Mouse (Mus musculus): ENCODE results near the gene Orai2.

Gene Orai2

GRCm38 (mm10) chr5:136173606-136174463, 3.3 kb upstream of the Orai2 start:
- WGBS = 8% methylated on average over 9 of the region's 9 CpGs

GRCm38 (mm10) chr5:136172939-136173338, 2.4 kb upstream of the Orai2 start:
- 79% methylated on average over 9 of the region's 9 CpGs for WGBS

GRCm38 (mm10) chr5:136171363-136172341, 1.1 kb upstream of the Orai2 start:
- WGBS = 19% methylated on average over 17 of the region's 17 CpGs

- 14% methylated on average over 13 of the region's 15 CpGs for WGBS
Measured at GRCm38 (mm10) chr5:136169626-136170511, 644 bp downstream of the Orai2 start.

- WGBS = 96% methylated on average over 3 of the region's 3 CpGs
Measured at GRCm38 (mm10) chr5:136168071-136168470, 2.4 kb downstream of the Orai2 start.

GRCm38 (mm10) chr5:136167296-136167695, 3.2 kb downstream of the Orai2 start:
- 99% methylated on average over 4 of the region's 4 CpGs for WGBS

DNA sequence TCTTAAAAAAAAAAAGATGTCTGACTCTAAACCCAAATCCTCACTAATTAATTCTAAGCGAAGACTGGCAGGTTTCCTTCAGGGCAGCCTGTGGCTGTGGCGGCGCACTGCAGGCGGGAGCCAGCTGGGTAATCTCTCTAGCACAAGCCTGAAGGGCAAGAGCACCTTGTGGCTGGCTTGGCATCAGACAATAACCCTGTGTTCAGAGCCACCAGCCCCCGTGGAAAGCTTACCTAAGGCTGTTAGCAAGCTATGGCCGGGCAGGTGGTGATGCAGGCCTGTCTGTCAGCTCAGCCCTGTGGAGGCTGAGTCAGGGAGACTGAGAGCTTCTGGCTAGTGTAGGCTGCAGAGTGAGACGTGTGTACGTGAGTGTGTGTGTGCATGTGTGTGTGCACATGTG, 5.3 kb downstream of the Orai2 start:
- 76% methylated on average over 8 of the region's 8 CpGs for WGBS

DNA sequence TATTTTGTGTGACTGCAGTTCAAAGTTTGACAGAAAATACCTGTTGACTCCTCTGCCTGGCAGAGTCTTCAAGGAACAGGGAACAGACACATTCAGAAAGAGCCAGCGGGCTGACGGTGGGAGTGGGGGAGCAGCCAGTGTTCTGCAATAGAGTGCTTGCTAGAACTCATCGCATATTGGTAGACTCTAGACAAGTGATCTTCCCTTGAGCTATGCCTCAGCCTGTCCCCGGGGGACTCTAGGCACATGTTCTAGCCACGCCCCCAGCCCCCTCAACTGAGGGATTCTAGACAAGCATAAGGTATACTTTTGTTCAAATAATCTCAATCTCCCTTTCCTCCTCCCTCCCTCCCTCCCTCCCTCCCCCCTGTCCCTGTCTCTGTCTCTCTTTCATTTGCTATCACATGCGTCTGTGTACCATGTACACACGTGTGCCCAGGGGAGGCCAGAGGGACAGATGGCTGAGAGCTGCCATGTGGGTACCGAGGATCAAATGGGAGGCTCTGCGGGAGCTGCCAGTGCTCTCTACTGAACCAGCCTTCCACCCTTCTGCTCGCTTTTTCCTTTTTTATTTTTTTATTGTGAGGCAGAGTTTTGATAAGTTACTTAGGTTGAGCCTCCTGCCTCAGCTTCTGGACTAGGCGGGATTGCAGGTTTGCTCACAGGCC, 6.6 kb downstream of the Orai2 start:
- 75% methylated on average over 11 of the region's 11 CpGs for WGBS

DNA sequence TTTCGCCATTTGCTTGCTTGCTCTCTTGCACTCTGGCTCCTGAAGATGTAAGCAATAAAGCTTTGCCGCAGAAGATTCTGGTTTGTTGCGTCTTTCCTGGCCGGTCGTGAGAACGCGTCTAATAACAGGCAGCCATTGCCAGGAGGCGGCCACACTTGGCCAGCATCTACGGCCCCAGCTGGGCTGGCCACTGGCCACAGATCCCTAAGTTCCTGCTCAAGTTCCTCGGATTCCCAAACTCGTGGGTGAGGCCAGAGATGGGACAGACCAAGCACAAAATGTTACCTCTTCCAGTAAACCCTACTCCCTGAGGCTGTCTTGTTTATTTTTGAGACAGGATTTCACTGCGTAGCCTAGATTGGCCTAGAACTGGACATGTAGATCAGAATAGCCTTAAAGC, 10.4 kb downstream of the Orai2 start:
- WGBS = 81% methylated on average over 11 of the region's 12 CpGs

DNA sequence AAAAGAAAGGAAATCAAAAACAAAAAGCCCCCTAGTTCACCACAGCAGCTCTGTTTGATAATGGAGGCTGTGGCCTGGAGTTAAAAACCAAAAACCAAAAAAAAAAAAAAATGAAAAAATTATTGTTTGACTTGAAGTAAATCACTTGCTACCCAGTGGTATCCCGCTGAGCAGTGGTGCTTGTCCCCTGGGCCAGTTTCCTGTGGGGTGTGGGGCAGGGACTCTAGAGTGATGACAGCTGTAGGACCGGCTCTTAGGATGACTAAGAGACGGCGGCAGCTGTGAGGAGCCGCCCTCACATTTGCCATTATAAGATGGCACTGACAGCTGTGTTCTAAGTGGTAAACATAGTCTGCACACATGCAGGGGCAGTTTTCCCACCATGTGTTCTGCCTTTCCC, 15.1 kb downstream of the Orai2 start:
- WGBS = 66% methylated on average over 5 of the region's 5 CpGs

DNA sequence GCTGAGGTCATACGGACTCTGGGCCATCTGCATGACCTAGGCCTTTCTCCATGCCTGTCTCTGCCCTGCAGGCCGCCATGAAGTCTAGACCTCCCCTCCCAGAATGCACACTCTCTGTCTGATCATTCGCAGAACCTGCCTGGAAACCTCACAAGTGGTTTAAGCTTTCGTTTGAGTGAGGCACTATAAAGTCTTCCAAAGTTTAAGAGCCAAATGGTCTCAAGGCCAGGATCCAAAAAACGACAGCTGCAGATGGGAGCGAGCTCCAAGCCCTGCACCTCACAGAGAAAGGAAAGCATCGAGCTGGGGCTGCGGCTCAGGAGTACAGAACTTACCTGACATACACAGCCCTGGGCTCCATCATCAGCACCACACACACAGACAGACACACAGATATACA, 18.1 kb downstream of the Orai2 start:
- 65% methylated on average over 8 of the region's 8 CpGs for WGBS

DNA sequence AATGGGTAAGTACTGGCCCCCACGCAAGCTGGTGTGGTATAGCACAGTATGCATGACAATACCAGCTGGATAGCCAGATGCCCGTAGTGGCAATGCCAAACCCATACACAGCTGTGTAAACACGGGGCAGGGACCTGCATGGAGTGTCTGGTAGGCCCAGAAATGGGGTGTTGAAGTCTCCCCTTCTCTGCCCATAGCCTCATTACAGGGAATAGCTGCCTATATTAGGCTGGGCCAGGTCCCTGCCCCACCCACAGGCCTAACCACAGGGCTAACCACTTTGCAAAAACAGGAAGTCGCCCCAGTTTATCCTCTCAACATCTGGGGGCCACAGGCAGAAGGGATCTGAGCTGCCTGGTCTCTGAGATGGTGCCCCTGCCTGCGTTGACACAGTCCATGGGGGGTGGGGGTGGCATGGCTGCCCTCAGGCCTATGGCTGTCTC, 21.4 kb downstream of the Orai2 start:
- WGBS = 74% methylated on average over 5 of the region's 5 CpGs

GRCm38 (mm10) chr5:136147704-136148103, 22.8 kb downstream of the Orai2 start:
- 80% methylated on average over 8 of the region's 8 CpGs for WGBS

DNA sequence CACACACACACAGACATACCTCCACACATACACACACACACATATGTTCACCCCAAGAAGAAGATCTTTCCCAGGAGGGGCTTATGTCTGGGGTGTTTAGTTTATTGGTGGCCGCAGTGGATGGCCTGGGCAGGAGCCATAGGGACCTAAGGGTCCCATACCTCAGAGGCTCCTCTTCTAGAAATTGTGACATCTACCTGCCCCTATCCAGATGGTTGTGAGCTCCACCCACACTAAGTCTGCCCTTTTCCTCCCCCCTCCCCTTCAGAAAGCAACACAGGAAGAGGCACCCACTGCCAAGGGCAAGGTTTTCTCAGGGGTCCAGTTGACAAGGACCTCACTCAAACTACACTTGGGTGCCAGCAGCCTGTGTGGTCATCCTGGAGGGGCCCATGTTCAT, 23.6 kb downstream of the Orai2 start:
- WGBS = 95% methylated on average over 1 of the region's 1 CpGs

DNA sequence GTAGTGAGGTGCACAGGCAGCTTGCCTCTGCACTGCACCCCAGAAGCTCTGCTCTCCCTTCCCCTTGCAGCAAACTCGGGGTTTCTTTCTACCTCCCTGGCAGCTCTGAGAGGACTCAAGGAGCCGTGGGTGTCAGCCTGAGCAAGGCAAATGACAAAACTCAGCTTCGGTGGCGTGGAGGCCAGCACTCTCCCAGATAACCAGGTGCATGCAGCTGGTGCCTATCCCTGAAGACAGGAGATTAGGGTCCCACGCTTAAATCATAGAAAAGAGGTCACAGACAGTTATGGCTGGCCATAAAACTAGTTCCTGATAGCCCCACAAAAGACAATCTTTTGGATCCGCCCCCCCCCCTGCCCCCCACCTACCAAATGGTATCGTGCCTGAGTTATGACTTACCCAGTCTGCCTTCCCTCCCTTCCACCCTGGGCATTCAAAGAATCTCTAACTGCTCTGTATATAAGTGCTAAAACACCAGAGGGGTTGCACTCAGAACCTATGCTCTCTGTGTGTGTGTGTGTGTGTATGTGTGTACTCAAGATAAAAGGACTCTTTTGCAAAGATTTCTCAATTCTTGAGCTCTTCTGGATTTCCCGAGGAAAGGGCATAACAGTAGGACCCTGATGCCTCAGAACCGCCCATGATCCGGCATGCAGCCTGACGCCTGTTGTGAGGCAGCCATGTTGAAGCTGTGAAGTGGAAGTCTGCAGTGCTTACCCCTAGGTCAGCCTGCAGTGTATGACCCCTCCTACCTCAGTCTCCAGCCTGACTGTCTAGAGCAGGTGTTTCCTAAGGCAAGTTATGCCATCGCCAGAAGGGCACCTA, 25.7 kb downstream of the Orai2 start:
- 71% methylated on average over 12 of the region's 12 CpGs for WGBS

- WGBS = 88% methylated on average over 6 of the region's 6 CpGs
Measured at GRCm38 (mm10) chr5:136143161-136143755, 27.3 kb downstream of the Orai2 start.

DNA sequence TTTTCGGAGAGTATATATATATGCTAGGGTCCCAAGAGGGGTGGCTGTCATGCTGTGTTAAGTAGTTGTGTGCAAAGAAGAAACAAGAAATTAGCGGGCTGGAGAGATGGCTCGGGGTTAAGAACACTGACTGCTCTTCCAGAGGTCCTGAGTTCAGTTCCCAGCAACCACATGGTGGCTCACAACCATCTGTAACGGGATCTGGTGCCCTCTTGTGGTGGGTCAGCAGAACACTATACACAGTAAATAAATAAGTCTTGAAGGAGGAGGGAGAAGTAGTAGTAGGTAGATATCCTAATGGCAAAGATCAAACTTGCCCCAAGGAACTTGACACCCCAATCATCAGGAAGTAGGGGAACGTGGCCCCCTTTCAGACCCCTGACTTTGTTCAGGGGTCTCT, 27.8 kb downstream of the Orai2 start:
- WGBS = 86% methylated on average over 5 of the region's 5 CpGs

DNA sequence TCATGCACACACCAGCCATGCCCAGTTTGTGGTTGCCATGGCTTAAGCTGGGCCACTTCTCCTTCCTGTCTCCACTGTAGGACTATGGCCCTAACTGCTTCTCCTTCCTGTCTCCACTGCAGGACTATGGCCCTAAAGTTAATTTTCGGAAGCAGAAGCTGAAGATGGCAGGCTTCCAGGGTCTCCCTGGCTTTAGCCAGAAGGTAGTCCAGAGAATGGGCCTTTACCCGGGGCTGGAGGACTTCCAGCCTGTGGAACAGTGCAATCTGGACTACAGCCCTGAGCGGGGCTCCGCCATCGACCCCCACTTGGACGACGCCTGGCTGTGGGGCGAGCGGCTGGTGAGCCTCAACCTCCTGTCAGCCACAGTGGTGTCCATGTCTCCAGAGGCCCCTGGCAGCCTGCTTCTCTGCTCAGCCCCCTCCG, 30.4 kb downstream of the Orai2 start:
- 72% methylated on average over 10 of the region's 10 CpGs for WGBS

DNA sequence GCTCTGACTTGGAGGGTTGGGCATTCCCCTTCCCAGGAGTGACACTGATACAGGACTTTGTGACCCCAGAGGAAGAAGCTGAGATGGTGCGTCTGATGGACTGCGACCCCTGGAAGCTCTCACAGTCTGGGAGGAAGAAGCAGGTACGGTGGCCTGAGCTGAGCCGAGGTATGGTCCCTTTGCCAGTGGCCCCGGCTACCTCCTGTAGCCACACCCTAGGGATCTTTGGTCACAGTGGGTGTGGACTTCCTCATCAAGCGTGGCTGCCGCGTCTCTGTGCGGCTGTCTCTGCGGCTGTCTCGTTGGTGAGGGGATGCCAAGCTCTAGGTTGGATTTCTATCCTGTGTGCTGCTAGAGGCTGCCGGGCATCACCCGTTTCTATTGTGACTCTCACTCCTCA, 31.1 kb downstream of the Orai2 start:
- 90% methylated on average over 13 of the region's 13 CpGs for WGBS

Data from cerebral cortex, adult 2 months (tissue).